Mouse (Mus musculus) heart, postnatal 0 days (tissue): Measurements from ENCODE around the gene Sclt1. TPM values are rescaled to one million over a fixed set of nuclear protein-coding genes. Genes with fewer than 3 reads are reported as not detected.

ENCODE experiments used
- ATAC-seq: fragments of 200-750 bp; cut with Nextera tagmentation; 2 replicates; pipeline ENCODE4 v1.8.0; 2017; ENCODE audit warnings: low read depth, moderate number of reproducible peaks, moderate library complexity; ENCODE audit not compliant: insufficient read depth
- DNase-seq: peaks from one replicate; pipeline ENCODE4 v3.0.0-alpha.2; 2016; ENCODE audit warnings: low spot score
- H3K27ac ChIP-seq: fragments of 300-500 bp; sonication (generic); 2 replicates; pipeline ENCODE4 v1.5.1; 2014; ENCODE audit warnings: low read depth, mild to moderate bottlenecking
- H3K27me3 ChIP-seq: fragments of 300-500 bp; sonication (generic); 2 replicates; pipeline ENCODE4 v1.6.1; 2014; ENCODE audit warnings: low read length, mixed read lengths; ENCODE audit not compliant: control insufficient read depth, insufficient read depth
- H3K36me3 ChIP-seq: fragments of 300-500 bp; sonication (generic); replicated peaks from 2 replicates; pipeline ENCODE4 v1.6.1; 2014; ENCODE audit warnings: low read length, mixed read lengths; ENCODE audit not compliant: control insufficient read depth, insufficient read depth
- H3K4me1 ChIP-seq: fragments of 300-500 bp; sonication (generic); 2 replicates; pipeline ENCODE4 v1.6.1; 2014; ENCODE audit warnings: antibody characterized with exemption; ENCODE audit not compliant: control insufficient read depth, insufficient read depth
- H3K4me2 ChIP-seq: fragments of 300-500 bp; sonication (generic); 2 replicates; pipeline ENCODE4 v1.6.1; 2014; ENCODE audit warnings: low read depth, mild to moderate bottlenecking, low read length, moderate library complexity
- H3K4me3 ChIP-seq: fragments of 300-500 bp; sonication (generic); 2 replicates; pipeline ENCODE4 v1.5.1; 2014; ENCODE audit warnings: low read depth, low read length
- H3K9ac ChIP-seq: fragments of 300-500 bp; sonication (generic); replicated peaks from 2 replicates; pipeline ENCODE4 v1.6.1; 2014; ENCODE audit warnings: low read depth, low read length, mixed read lengths
- H3K9me3 ChIP-seq: fragments of 300-500 bp; sonication (generic); replicated peaks from 2 replicates; pipeline ENCODE4 v1.6.1; 2016; ENCODE audit warnings: low read length; ENCODE audit not compliant: control insufficient read depth
- CTCF ChIP-seq: IDR thresholded peaks from 2 replicates; pipeline ENCODE4 v1.5.1; 2016; ENCODE audit warnings: antibody characterized with exemption, control low read depth, low read depth
- EP300 ChIP-seq: IDR thresholded peaks from 2 replicates; pipeline ENCODE4 v1.6.1; 2016; ENCODE audit warnings: antibody characterized with exemption, low read depth
- WGBS: fragments of 180-500 bp; shearing (Covaris S2); extraction: QIAGEN DNeasy Blood & Tissue Kit; methylation state at CpG from one replicate; pipeline ENCODE4 v1.1.7; 2014; 5-methylcytosine and 5-hydroxymethylcytosine counted together
- polyA plus RNA-seq: library from polyadenylated mRNA; unstranded; fragments of >200 nt; fragmentation: Nextera tagmentation; extraction: Ambion mirVana; gene quantifications from 2 replicates; pipeline ENCODE4 v1.2.1, GENCODE M21; 2015
- total RNA-seq: library from RNA; depleted of rRNA; stranded (reverse); fragments of >200 nt; gene quantifications from 2 replicates; pipeline ENCODE4 v1.2.3, GENCODE M21; 2014; ENCODE audit warnings: low replicate concordance; rRNA removed

Gene Sclt1
- total RNA-seq = 3.5 and 4.1 TPM in 2 replicates
- polyA plus RNA-seq = 6.4 and 6.9 TPM in 2 replicates

DNA sequence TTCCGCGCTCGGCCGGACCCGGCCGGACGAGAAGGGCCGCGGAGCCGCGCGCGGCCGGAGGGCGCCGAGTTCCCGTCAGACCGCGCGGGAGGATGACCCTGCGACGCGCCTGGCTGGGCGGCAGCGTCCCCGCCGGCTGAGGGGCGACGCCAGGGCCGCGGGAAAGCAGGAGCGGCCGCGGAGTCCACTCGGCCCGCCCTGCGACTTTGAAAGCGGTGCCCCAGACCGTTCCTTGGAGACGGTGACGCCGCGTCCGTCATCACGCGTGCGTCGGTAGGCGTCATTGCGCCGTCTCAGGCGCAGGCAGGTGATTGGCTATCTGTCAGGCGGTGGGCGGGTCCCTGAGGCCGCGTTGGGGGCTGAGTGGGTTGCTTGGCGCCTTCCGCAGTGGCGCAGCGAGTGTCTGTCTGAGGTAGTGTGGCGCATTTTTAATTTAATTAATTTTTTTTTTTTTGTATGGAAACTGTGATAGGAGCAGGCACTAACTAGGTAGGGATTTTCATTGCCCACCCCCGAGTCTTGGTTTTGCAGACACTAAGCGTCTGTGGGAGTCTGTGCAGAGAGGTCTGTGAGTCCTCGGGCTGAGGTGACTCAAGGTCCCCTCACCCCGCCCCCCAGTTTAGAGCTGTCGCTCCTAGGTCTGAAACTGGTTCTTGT is at the start of gene Sclt1, which contains the start of gene D3Ertd751e:
Gene Sclt1, minus strand, starts transcription at position 237 of the 657 bp plus-strand sequence.
Gene D3Ertd751e, plus strand, starts transcription at position 334 of the 657 bp plus-strand sequence.
- H3K9me3 ChIP-seq = no peaks in the 10 kb centered on the region
- peak within 1 kb of the TSS; percentile 83 for H3K4me2 ChIP-seq
- under 1% methylated on average over 60 of the region's 66 CpGs for WGBS
- H3K27ac ChIP-seq = peak within 1 kb of the TSS; percentile 92
- peak within 1 kb of the TSS; percentile 92 for H3K4me3 ChIP-seq
- H3K27me3 ChIP-seq = no peaks in the 10 kb centered on the region
- ATAC-seq (peak; percentile 99), DNase-seq (peak; percentile 96)
- peaks cover 9% of the 10 kb centered on the region for H3K4me1 ChIP-seq
- TF ChIP-seq EP300 = no peak
- TF ChIP-seq CTCF = no peak
- no peaks in the 10 kb centered on the region for H3K36me3 ChIP-seq
- H3K9ac ChIP-seq = peak within 1 kb of the TSS; percentile 91

DNA sequence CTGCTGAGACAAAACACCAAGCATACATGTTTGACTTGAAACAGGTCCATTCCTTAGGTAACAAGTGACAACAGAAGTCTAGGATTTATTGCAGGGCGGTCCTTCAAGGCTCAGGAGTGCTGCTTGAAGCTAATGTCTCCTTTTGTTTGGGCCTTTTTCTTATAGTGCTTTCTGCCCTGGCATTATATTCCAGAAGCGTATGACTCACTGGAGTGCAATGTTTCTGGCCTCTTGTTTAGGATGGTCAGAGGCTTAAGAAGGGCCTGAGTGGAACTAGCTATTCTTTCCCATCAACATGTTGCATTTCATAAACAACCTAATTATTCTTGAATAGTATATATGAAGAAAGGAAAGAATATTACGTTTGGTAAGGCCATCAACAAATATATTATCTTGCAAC is 19.8 kb upstream of the Sclt1 start:
- H3K4me1 ChIP-seq = no peaks in the 10 kb centered on the region
- no peak for ATAC-seq
- no peak overlapping the region for H3K9ac ChIP-seq
- DNase-seq = no peak
- no peaks in the 10 kb centered on the region for H3K9me3 ChIP-seq
- H3K4me2 ChIP-seq = no peak overlapping the region
- H3K27me3 ChIP-seq = no peaks in the 10 kb centered on the region
- H3K4me3 ChIP-seq = no peak overlapping the region
- no peak for TF ChIP-seq EP300
- TF ChIP-seq CTCF = no peak
- peaks cover 2% of the 10 kb centered on the region for H3K36me3 ChIP-seq
- H3K27ac ChIP-seq = no peak overlapping the region
- 85% methylated on average over 3 of the region's 3 CpGs for WGBS

DNA sequence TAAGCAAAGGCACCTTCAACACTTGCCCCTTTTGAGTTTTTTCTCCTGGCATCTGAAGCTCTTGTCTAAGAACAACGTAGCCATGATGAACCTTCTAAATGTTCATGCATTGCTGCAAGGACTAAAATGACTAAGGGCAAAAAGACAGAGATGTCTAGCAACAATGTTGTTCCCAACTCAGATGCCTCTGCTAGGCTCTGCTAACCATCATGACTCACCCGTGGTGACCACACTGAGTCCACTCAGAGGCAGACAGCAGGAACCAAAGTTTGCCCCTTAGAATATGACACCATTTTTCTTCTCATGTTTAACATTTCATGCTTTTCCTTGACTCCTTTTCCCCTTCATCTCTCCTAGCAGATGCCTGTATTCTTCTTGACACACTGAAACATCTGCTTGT is 12.2 kb upstream of the Sclt1 start:
- ATAC-seq (no peak), DNase-seq (no peak)
- H3K9ac ChIP-seq = no peak overlapping the region
- H3K4me3 ChIP-seq = no peak overlapping the region
- H3K9me3 ChIP-seq = no peaks in the 10 kb centered on the region
- 65% methylated on average over 2 of the region's 2 CpGs for WGBS
- H3K4me1 ChIP-seq = no peaks in the 10 kb centered on the region
- H3K27me3 ChIP-seq = no peaks in the 10 kb centered on the region
- peaks cover 8% of the 10 kb centered on the region for H3K36me3 ChIP-seq
- TF ChIP-seq EP300 (no peak), CTCF (no peak)
- H3K27ac ChIP-seq = no peak overlapping the region
- H3K4me2 ChIP-seq = no peak overlapping the region

DNA sequence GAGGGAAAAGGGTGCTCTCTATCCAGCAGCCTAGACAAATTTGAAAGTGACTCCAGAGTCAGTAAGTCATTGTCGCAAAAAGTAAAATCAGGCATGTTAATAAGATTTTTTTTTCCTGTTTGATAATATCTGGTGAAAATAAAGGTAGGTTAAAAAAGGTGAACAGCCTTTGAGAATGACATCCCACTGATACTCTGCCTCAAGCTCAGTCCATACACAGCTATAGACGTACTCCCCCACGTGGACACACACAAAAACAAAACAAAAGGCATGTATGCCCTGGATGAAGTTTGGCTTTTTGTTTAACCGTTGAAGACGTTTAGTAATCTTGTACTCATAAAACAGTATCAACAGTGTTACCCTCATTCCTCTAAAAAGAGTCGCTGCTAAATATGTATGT is 1.1 kb upstream of the Sclt1 start:
- ATAC-seq (no peak), DNase-seq (peak; percentile 6)
- H3K4me1 ChIP-seq = peaks cover 9% of the 10 kb centered on the region
- H3K9ac ChIP-seq = no peak overlapping the region
- no peaks in the 10 kb centered on the region for H3K27me3 ChIP-seq
- no peaks in the 10 kb centered on the region for H3K36me3 ChIP-seq
- H3K27ac ChIP-seq = peak overlapping the region; percentile 92; the same call in 1 of the 2 replicates
- H3K4me2 ChIP-seq = peak overlapping the region; percentile 78
- no peaks in the 10 kb centered on the region for H3K9me3 ChIP-seq
- H3K4me3 ChIP-seq = peak overlapping the region; percentile 92; the same call in 1 of the 2 replicates
- 42% methylated on average over 6 of the region's 6 CpGs for WGBS
- TF ChIP-seq CTCF (peak; percentile 21; the same call in 1 of the 2 replicates), EP300 (no peak)

DNA sequence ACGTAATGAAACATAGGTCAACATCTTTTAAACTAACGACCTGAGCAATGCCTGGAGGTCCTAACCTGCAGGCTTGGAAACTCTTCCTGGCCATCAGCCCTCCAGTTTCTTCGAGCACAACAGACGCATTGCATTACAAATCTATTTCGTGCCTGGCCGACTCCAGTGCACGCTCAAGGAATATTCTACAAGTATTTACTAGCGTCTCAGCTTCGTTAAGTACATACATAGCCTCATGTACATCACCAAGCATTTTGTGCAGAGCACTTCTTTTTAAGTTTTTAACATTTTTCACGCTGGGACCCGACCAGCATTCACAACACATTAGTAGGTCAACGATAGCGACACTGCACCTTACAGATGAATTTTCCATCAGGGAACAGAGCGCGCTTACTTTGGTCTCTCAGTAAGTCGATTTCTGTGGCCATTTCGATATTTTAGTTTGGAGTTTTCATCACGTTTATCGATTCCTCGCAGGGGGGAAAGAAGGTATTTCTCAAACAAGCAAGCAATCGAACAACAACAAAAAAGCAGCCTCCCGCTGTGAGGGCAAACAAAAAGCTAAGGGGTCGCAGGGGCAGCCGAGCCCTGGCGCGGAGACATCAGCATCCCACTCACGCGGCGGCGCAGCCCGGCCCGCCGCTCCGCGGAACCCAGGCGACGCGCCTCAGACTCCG is 575 bp downstream of the Sclt1 start:
- Histone ChIP-seq H3K4me3 (peak overlapping the region; percentile 92), H3K27ac (peak overlapping the region; percentile 92), H3K4me1 (peaks cover 9% of the 10 kb centered on the region), H3K9ac (peak overlapping the region; percentile 91), H3K27me3 (no peaks in the 10 kb centered on the region), H3K36me3 (no peaks in the 10 kb centered on the region), H3K4me2 (peak overlapping the region; percentile 83), H3K9me3 (no peaks in the 10 kb centered on the region)
- WGBS = 1% methylated on average over 38 of the region's 39 CpGs
- peak; percentile 17 for DNase-seq
- no peak for ATAC-seq
- TF ChIP-seq EP300 (no peak), CTCF (no peak)
